Mouse (Mus musculus): Measurements from ENCODE around the gene Sfn. TPM values are rescaled to one million over a fixed set of nuclear protein-coding genes. Genes with fewer than 3 reads are reported as not detected.
"Not testable (repeated sequence)": the region's sequence is repeated elsewhere in the genome, so short reads cannot be mapped to it uniquely, and the experiment has no call there.

The Sfn gene
- polyA plus RNA-seq (2016; fragmentation: Nextera tagmentation; extraction: Ambion mirVana): 16.5 and 33.5 TPM in 2 replicates

- 2% methylated on average over 16 of the region's 16 CpGs for WGBS
- no peak within 1 kb of the TSS for H3K27ac ChIP-seq
- peaks cover 32% of the 10 kb centered on the region for H3K36me3 ChIP-seq
- DNase-seq (ENCODE audit: low spot score): peak; percentile 41
- no peaks in the 10 kb centered on the region for H3K9me3 ChIP-seq
- H3K27me3 ChIP-seq (ENCODE audit: insufficient read depth, poor library complexity, severe bottlenecking): peaks cover 70% of the 10 kb centered on the region
- H3K4me3 ChIP-seq: peak within 1 kb of the TSS; percentile 36
- H3K4me1 ChIP-seq (replicated peaks): peaks cover 31% of the 10 kb centered on the region
Measured at GRCm38 (mm10) chr4:133601721-133602218, at the start of gene Sfn. Gene Sfn, minus strand, starts transcription at chr4:133602168.

- no peaks in the 10 kb centered on the region for H3K27me3 ChIP-seq (ENCODE audit: insufficient read depth, poor library complexity, severe bottlenecking)
- DNase-seq (ENCODE audit: low spot score): no peak
- H3K9me3 ChIP-seq: no peaks in the 10 kb centered on the region
- no peak overlapping the region for H3K4me3 ChIP-seq
- H3K4me1 ChIP-seq (replicated peaks): peaks cover 7% of the 10 kb centered on the region
- WGBS: 66% methylated on average over 10 of the region's 10 CpGs
- H3K36me3 ChIP-seq: no peaks in the 10 kb centered on the region
- H3K27ac ChIP-seq: no peak overlapping the region
Measured at GRCm38 (mm10) chr4:133651445-133651844, 49.5 kb upstream of the Sfn start.

- no peaks in the 10 kb centered on the region for H3K27me3 ChIP-seq (ENCODE audit: insufficient read depth, poor library complexity, severe bottlenecking)
- peak; percentile 76 for DNase-seq (ENCODE audit: low spot score)
- no peaks in the 10 kb centered on the region for H3K36me3 ChIP-seq
- H3K4me3 ChIP-seq: peak within 1 kb of the TSS; percentile 24; the same call in 1 of the 2 replicates
- H3K9me3 ChIP-seq: no peaks in the 10 kb centered on the region
- WGBS: 44% methylated on average over 7 of the region's 7 CpGs
- peaks cover 3% of the 10 kb centered on the region; the same call in 1 of the 2 replicates for H3K4me1 ChIP-seq (replicated peaks)
- H3K27ac ChIP-seq: 0 out of 2 replicates have a peak within 1 kb of the TSS, but pooled peaks have one; percentile 41
Measured at GRCm38 (mm10) chr4:133649989-133650699, 48.2 kb upstream of the Sfn start, which contains the start of gene Zdhhc18. Gene Zdhhc18, minus strand, starts transcription at chr4:133650154.

- H3K36me3 ChIP-seq; H3K4me1 ChIP-seq (replicated peaks); DNase-seq (ENCODE audit: low spot score); H3K9me3 ChIP-seq; H3K27me3 ChIP-seq (ENCODE audit: insufficient read depth, poor library complexity, severe bottlenecking): not testable (repeated sequence)
- Histone ChIP-seq H3K27ac (0 out of 2 replicates have a peak overlapping the region, but pooled peaks have one; percentile 41), H3K4me3 (peak overlapping the region; percentile 24; the same call in 1 of the 2 replicates)
- WGBS: 92% methylated on average over 5 of the region's 5 CpGs
Measured at GRCm38 (mm10) chr4:133649464-133649863, 47.5 kb upstream of the Sfn start.

GRCm38 (mm10) chr4:133645680-133646079 lies 43.7 kb upstream of the Sfn start:
- DNase-seq (ENCODE audit: low spot score): no peak
- H3K27ac ChIP-seq: no peak overlapping the region
- WGBS: 42% methylated on average over 21 of the region's 21 CpGs
- H3K4me1 ChIP-seq (replicated peaks): peaks cover 3% of the 10 kb centered on the region; the same call in 1 of the 2 replicates
- H3K4me3 ChIP-seq: no peak overlapping the region
- no peaks in the 10 kb centered on the region for H3K36me3 ChIP-seq
- H3K9me3 ChIP-seq: peaks cover 11% of the 10 kb centered on the region
- H3K27me3 ChIP-seq (ENCODE audit: insufficient read depth, poor library complexity, severe bottlenecking): no peaks in the 10 kb centered on the region

GRCm38 (mm10) chr4:133645195-133645594 lies 43.2 kb upstream of the Sfn start:
- peaks cover 3% of the 10 kb centered on the region; the same call in 1 of the 2 replicates for H3K4me1 ChIP-seq (replicated peaks)
- no peak for DNase-seq (ENCODE audit: low spot score)
- no peaks in the 10 kb centered on the region for H3K36me3 ChIP-seq
- H3K9me3 ChIP-seq: peaks cover 11% of the 10 kb centered on the region
- no peak overlapping the region for H3K4me3 ChIP-seq
- no peak overlapping the region for H3K27ac ChIP-seq
- 87% methylated on average over 3 of the region's 3 CpGs for WGBS
- no peaks in the 10 kb centered on the region for H3K27me3 ChIP-seq (ENCODE audit: insufficient read depth, poor library complexity, severe bottlenecking)

GRCm38 (mm10) chr4:133634043-133634410 lies 32.1 kb upstream of the Sfn start:
- no peak for DNase-seq (ENCODE audit: low spot score)
- Histone ChIP-seq H3K9me3 (no peaks in the 10 kb centered on the region), H3K27ac (no peak overlapping the region), H3K27me3 (ENCODE audit: insufficient read depth, poor library complexity, severe bottlenecking) (no peaks in the 10 kb centered on the region), H3K4me1 (replicated peaks) (peaks cover 34% of the 10 kb centered on the region), H3K4me3 (no peak overlapping the region), H3K36me3 (no peaks in the 10 kb centered on the region)
- 82% methylated on average over 5 of the region's 5 CpGs for WGBS

GRCm38 (mm10) chr4:133633332-133634042 lies 31.5 kb upstream of the Sfn start:
- peaks cover 34% of the 10 kb centered on the region for H3K4me1 ChIP-seq (replicated peaks)
- WGBS: 8% methylated on average over 47 of the region's 47 CpGs
- H3K9me3 ChIP-seq: no peaks in the 10 kb centered on the region
- H3K36me3 ChIP-seq: no peaks in the 10 kb centered on the region
- peak; percentile 86 for DNase-seq (ENCODE audit: low spot score)
- no peaks in the 10 kb centered on the region for H3K27me3 ChIP-seq (ENCODE audit: insufficient read depth, poor library complexity, severe bottlenecking)
- peak overlapping the region; percentile 90 for H3K27ac ChIP-seq
- H3K4me3 ChIP-seq: peak overlapping the region; percentile 90

- WGBS: 4% methylated on average over 64 of the region's 69 CpGs
- H3K27ac ChIP-seq: peak overlapping the region; percentile 90
Measured at GRCm38 (mm10) chr4:133632483-133633327, 30.7 kb upstream of the Sfn start.

GRCm38 (mm10) chr4:133631769-133632411 lies 29.9 kb upstream of the Sfn start:
- WGBS: 44% methylated on average over 9 of the region's 9 CpGs
- Histone ChIP-seq H3K27me3 (ENCODE audit: insufficient read depth, poor library complexity, severe bottlenecking) (no peaks in the 10 kb centered on the region), H3K4me1 (replicated peaks) (peaks cover 36% of the 10 kb centered on the region), H3K27ac (peak overlapping the region; percentile 90), H3K4me3 (peak overlapping the region; percentile 90), H3K36me3 (peaks cover 3% of the 10 kb centered on the region), H3K9me3 (no peaks in the 10 kb centered on the region)
- no peak for DNase-seq (ENCODE audit: low spot score)

More at GRCm38 (mm10) chr4:133632483-133633327, 30.7 kb upstream of the Sfn start:
- peaks cover 34% of the 10 kb centered on the region for H3K4me1 ChIP-seq (replicated peaks)
- peak; percentile 10 for DNase-seq (ENCODE audit: low spot score)
- H3K36me3 ChIP-seq: no peaks in the 10 kb centered on the region
- H3K9me3 ChIP-seq: no peaks in the 10 kb centered on the region
- peak overlapping the region; percentile 90 for H3K4me3 ChIP-seq
- no peaks in the 10 kb centered on the region for H3K27me3 ChIP-seq (ENCODE audit: insufficient read depth, poor library complexity, severe bottlenecking)

- WGBS: 85% methylated on average over 14 of the region's 14 CpGs
- Histone ChIP-seq H3K27ac (no peak overlapping the region), H3K4me1 (replicated peaks) (peaks cover 42% of the 10 kb centered on the region), H3K9me3 (no peaks in the 10 kb centered on the region), H3K36me3 (peaks cover 10% of the 10 kb centered on the region), H3K27me3 (ENCODE audit: insufficient read depth, poor library complexity, severe bottlenecking) (no peaks in the 10 kb centered on the region), H3K4me3 (0 out of 2 replicates have a peak overlapping the region, but pooled peaks have one; percentile 90)
- no peak for DNase-seq (ENCODE audit: low spot score)
Measured at GRCm38 (mm10) chr4:133631071-133631768, 29.3 kb upstream of the Sfn start.
